Mouse (Mus musculus) ES-E14 (cell line): ENCODE results near the gene Kidins220.

Experiments
- CHD2 ChIP-seq: IDR thresholded peaks from 2 replicates; pipeline ENCODE4 v1.6.1; 2014; ENCODE audit warnings: mild to moderate bottlenecking, low read depth, low read length, inconsistent platforms
- HCFC1 ChIP-seq: IDR thresholded peaks from 2 replicates; pipeline ENCODE4 v1.6.1; 2012; ENCODE audit warnings: low read length, inconsistent platforms, borderline replicate concordance; ENCODE audit not compliant: insufficient read depth
- MAFK ChIP-seq: IDR thresholded peaks from 2 replicates; pipeline ENCODE4 v1.6.1; 2014; ENCODE audit warnings: mild to moderate bottlenecking, low read depth, low read length, inconsistent platforms; ENCODE audit not compliant: insufficient read depth
- ZC3H11A ChIP-seq: IDR thresholded peaks from 2 replicates; pipeline ENCODE4 v1.6.1; 2012; ENCODE audit warnings: low read depth, mild to moderate bottlenecking, inconsistent platforms, low read length, borderline replicate concordance
- ZNF384 ChIP-seq: IDR thresholded peaks from 2 replicates; pipeline ENCODE4 v1.6.1; 2012; ENCODE audit warnings: low read depth, low read length, inconsistent platforms

DNA sequence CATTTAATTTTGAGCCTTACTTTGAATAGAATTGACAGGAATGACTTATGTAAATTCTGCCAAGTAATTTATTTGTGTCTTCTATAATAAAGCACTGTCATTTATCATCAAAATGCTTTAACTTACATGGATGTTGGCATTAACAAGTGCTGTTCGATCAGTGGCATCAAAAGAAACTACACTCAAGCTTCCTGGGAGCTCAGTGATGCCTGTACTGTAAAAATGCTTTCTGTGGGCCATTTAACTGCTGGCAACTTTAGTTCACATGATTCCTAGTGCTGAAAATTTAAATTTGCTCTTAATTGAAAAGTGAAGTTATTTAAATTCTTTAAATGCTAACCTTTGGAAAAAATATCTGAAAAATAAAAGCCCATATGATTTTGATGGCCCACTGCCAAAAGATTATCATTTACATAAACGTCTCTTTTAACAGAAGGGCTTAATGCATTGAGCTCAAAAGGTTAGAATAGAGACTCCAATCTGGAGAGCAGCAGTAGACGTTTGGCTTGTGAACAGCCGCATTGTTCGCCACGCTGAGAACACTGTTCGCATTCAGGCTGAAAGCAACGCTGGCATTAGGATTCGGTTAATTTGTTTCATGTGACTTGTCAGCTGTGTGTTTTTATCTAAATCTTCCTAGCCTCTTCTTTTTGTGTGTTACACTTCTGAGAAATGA is 59.1 kb downstream of the Kidins220 start:
- TF ChIP-seq HCFC1 (no peak), CHD2 (no peak), ZNF384 (no peak), MAFK (no peak), ZC3H11A (no peak)
